25 mouse cellular contexts compared by ENCODE assay signal in the genomic region with DNA sequence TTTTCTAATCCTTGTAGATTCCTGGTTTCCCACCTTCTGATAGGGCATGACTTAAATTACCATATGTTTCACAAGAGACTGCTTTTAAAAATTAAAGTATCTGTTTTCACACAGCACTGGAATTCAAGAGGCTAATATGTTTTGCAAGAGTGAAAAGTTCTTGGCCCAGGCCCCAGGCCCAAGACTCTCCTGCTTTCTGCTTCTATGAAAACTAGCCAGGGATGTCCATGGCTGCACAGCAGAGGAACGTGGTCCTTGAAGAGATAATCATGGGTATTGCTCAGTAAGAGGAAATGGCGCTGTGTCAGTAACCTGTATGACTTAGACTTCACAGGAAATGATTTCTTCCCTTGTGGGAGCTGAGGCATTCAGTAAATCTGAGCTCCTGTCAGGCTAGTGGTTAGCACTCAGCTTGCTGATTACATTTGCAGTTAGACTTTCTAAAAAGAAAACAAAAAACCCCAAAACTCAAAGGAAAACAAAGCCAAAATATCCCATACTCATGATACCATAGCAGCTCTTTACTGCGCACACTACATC.
DNase-seq lines count a peak whose midpoint lies in the region; ATAC-seq and TF ChIP-seq lines count a peak whose summit lies in the region.
"Had no signal": no experiment of that assay in that cellular context is flagged by ENCODE, and none has a peak within 500 bp of the region (broad histone marks: within the 10 kb centered on the region; RNA-seq: fewer than 3 reads in every experiment).

No protein-coding gene starts in this region.

- no peak for TF ChIP-seq CTCF in lung, adult 2 months (IDR thresholded peaks at IDR 0.05; ENCODE audit: insufficient read depth, low read length)

- no peak for TF ChIP-seq POLR2A in lung, adult 2 months (IDR thresholded peaks at IDR 0.05; ENCODE audit: borderline replicate concordance, extremely low read depth, low read depth, low read length)

- no peak overlapping the region for H3K9ac ChIP-seq in embryonic facial prominence, embryonic 14.5 days (ENCODE audit: low read depth, low read length)
- H3K9ac ChIP-seq: forebrain, embryonic 13.5 days; heart, embryonic 12.5 days; hindbrain, embryonic 13.5 days; limb, embryonic 12.5 days; liver, embryonic 13.5 days; lung, embryonic 15.5 days; midbrain, embryonic 13.5 days had no signal

- peak; percentile 52 for DNase-seq in embryonic facial prominence, embryonic 14.5 days (ENCODE audit: low spot score)
- DNase-seq in embryonic facial prominence, embryonic 10.5 days (ENCODE audit: low spot score) = no peak
- DNase-seq in lung, adult 18-20 months = peak; percentile 17 to 32
- no peak for DNase-seq in lung, adult 2 months
- peak; percentile 38 for DNase-seq in fibroblast of lung, adult 2 months (ENCODE audit: low read depth)
- peak; percentile 14 for DNase-seq in lung, postnatal 25 days (ENCODE audit: low spot score)
- DNase-seq in kidney, adult 8-10 months = no peak
- DNase-seq: adrenal gland, adult 2 months; cerebellum, adult 11 months; cerebellum, adult 9-11 months; heart, adult 11 months; kidney, adult 11 months; kidney, postnatal 14 days; liver, embryonic 13.5 days; right cerebral cortex, postnatal 25 days; spleen, adult 18-20 months; thymus, postnatal 14 days had no signal

- H3K9me3 ChIP-seq in embryonic facial prominence, embryonic 14.5 days (ENCODE audit: control insufficient read depth, low read length) = no peaks in the 10 kb centered on the region
- H3K9me3 ChIP-seq in embryonic facial prominence, embryonic 10.5 days = no peaks in the 10 kb centered on the region
- H3K9me3 ChIP-seq: forebrain, embryonic 13.5 days; heart, embryonic 12.5 days; hindbrain, embryonic 13.5 days; limb, embryonic 12.5 days; liver, embryonic 13.5 days; lung, embryonic 15.5 days; midbrain, embryonic 13.5 days had no signal

- WGBS in embryonic facial prominence, embryonic 14.5 days = 61% methylated on average over 3 of the region's 3 CpGs
- 82% methylated on average over 3 of the region's 3 CpGs for WGBS in embryonic facial prominence, embryonic 10.5 days
- 53% methylated on average over 3 of the region's 3 CpGs for WGBS in lung, adult 2 months

- peak; percentile 22; the same call in 1 of the 2 replicates for ATAC-seq in embryonic facial prominence, embryonic 14.5 days (ENCODE audit: low read depth)
- ATAC-seq in erythroid progenitor cell, adult 5-6 weeks (replicated peaks; ENCODE audit: low FRiP score, poor library complexity, severe bottlenecking) = no peak
- ATAC-seq: CD4-positive, CD25-positive, alpha-beta regulatory T cell, adult 4 months; forebrain, embryonic 13.5 days; midbrain, embryonic 13.5 days had no signal

- no peak overlapping the region for H3K4me2 ChIP-seq in embryonic facial prominence, embryonic 14.5 days (ENCODE audit: low read depth, low read length)
- H3K4me2 ChIP-seq: forebrain, embryonic 13.5 days; heart, embryonic 12.5 days; hindbrain, embryonic 13.5 days; limb, embryonic 12.5 days; liver, embryonic 13.5 days; lung, embryonic 15.5 days; midbrain, embryonic 13.5 days had no signal

- no peak overlapping the region for H3K27ac ChIP-seq in embryonic facial prominence, embryonic 14.5 days (replicated peaks; ENCODE audit: low read depth, low read length)
- H3K27ac ChIP-seq in embryonic facial prominence, embryonic 10.5 days (replicated peaks) = no peak overlapping the region
- H3K27ac ChIP-seq: forebrain, embryonic 13.5 days; hindbrain, embryonic 13.5 days; limb, embryonic 12.5 days; liver, embryonic 13.5 days; lung, embryonic 15.5 days; midbrain, embryonic 13.5 days had no signal

- H3K4me1 ChIP-seq in embryonic facial prominence, embryonic 14.5 days (ENCODE audit: control insufficient read depth, insufficient read depth, low read length) = 0 out of 2 replicates have a peak, but pooled peaks cover 3% of the 10 kb centered on the region
- H3K4me1 ChIP-seq in embryonic facial prominence, embryonic 10.5 days = no peaks in the 10 kb centered on the region
- no peaks in the 10 kb centered on the region for H3K4me1 ChIP-seq in lung, adult 2 months (ENCODE audit: control insufficient read depth, insufficient read depth, low read length)
- H3K4me1 ChIP-seq: forebrain, embryonic 13.5 days; heart, embryonic 12.5 days; hindbrain, embryonic 13.5 days; liver, embryonic 13.5 days; lung, embryonic 15.5 days; midbrain, embryonic 13.5 days had no signal

- H3K36me3 ChIP-seq in embryonic facial prominence, embryonic 14.5 days (ENCODE audit: control insufficient read depth, insufficient read depth, low read length) = no peaks in the 10 kb centered on the region
- no peaks in the 10 kb centered on the region for H3K36me3 ChIP-seq in embryonic facial prominence, embryonic 10.5 days (replicated peaks)
- H3K36me3 ChIP-seq: heart, embryonic 12.5 days; hindbrain, embryonic 13.5 days; limb, embryonic 12.5 days; liver, embryonic 13.5 days; lung, embryonic 15.5 days; midbrain, embryonic 13.5 days had no signal

- no peaks in the 10 kb centered on the region for H3K27me3 ChIP-seq in embryonic facial prominence, embryonic 14.5 days (replicated peaks; ENCODE audit: control insufficient read depth, insufficient read depth, low read length)
- H3K27me3 ChIP-seq in embryonic facial prominence, embryonic 10.5 days (replicated peaks; ENCODE audit: low read depth, poor library complexity, severe bottlenecking) = no peaks in the 10 kb centered on the region
- H3K27me3 ChIP-seq: forebrain, embryonic 13.5 days; heart, embryonic 12.5 days; hindbrain, embryonic 13.5 days; limb, embryonic 12.5 days; liver, embryonic 13.5 days; lung, embryonic 15.5 days; midbrain, embryonic 13.5 days had no signal

- H3K4me3 ChIP-seq in embryonic facial prominence, embryonic 14.5 days (ENCODE audit: low read depth, low read length) = no peak overlapping the region
- no peak overlapping the region for H3K4me3 ChIP-seq in embryonic facial prominence, embryonic 10.5 days
- no peak overlapping the region for H3K4me3 ChIP-seq in lung, adult 2 months (replicated peaks; ENCODE audit: extremely low read depth, low read depth, low read length)
- H3K4me3 ChIP-seq: forebrain, embryonic 13.5 days; heart, embryonic 12.5 days; hindbrain, embryonic 13.5 days; limb, embryonic 12.5 days; liver, embryonic 13.5 days; lung, embryonic 15.5 days; midbrain, embryonic 13.5 days had no signal

Comparison
In these comparisons a context has a peak if more than half of its experiments do, and no peak if none do; other contexts are left out.
1. DNase-seq: peak in embryonic facial prominence, embryonic 14.5 days (single experiment), lung, adult 18-20 months (2 of 2), fibroblast of lung, adult 2 months (single experiment) and lung, postnatal 25 days (single experiment); none in embryonic facial prominence, embryonic 10.5 days (single experiment), lung, adult 2 months (single experiment) and kidney, adult 8-10 months (0 of 2).